9 mouse cellular contexts compared by ENCODE assay signal in genomic region chr19:10689470-10690166, GRCm38 (mm10). TPM values are rescaled to one million over a fixed set of nuclear protein-coding genes. Genes with fewer than 3 reads are reported as not detected.
DNase-seq lines count a peak whose midpoint lies in the region; ATAC-seq and TF ChIP-seq lines count a peak whose summit lies in the region.
"Had no signal": no experiment of that assay in that cellular context is flagged by ENCODE, and none has a peak within 500 bp of the region (broad histone marks: within the 10 kb centered on the region; RNA-seq: fewer than 3 reads in every experiment).

No protein-coding gene starts in this region.

- WGBS in liver, adult 2 months, result 23% methylated on average over 5 of the region's 5 CpGs
- WGBS in embryonic facial prominence, embryonic 14.5 days, result 34% methylated on average over 5 of the region's 5 CpGs
- 37% methylated on average over 5 of the region's 5 CpGs for WGBS in hindbrain, embryonic 16.5 days
- 65% methylated on average over 5 of the region's 5 CpGs for WGBS in midbrain, embryonic 12.5 days

- H3K79me2 ChIP-seq in liver, adult 2 months (ENCODE audit: control insufficient read depth, insufficient read depth, low read length), result peaks cover 29% of the 10 kb centered on the region

- peak overlapping the region; percentile 90 for H3K9ac ChIP-seq in liver, adult 2 months (ENCODE audit: low read depth, low read length)
- peak overlapping the region; percentile 87 for H3K9ac ChIP-seq in embryonic facial prominence, embryonic 14.5 days (ENCODE audit: low read depth, low read length)
- peak overlapping the region; percentile 87 for H3K9ac ChIP-seq in hindbrain, embryonic 16.5 days (ENCODE audit: low read depth, low read length)
- peak overlapping the region; percentile 76 for H3K9ac ChIP-seq in midbrain, embryonic 12.5 days (replicated peaks)

- no peaks in the 10 kb centered on the region for H3K36me3 ChIP-seq in liver, adult 2 months (ENCODE audit: control insufficient read depth, insufficient read depth, low read length)
- no peaks in the 10 kb centered on the region for H3K36me3 ChIP-seq in embryonic facial prominence, embryonic 14.5 days (ENCODE audit: control insufficient read depth, insufficient read depth, low read length)
- H3K36me3 ChIP-seq in hindbrain, embryonic 16.5 days (ENCODE audit: control insufficient read depth, insufficient read depth, low read length), result no peaks in the 10 kb centered on the region
- no peaks in the 10 kb centered on the region for H3K36me3 ChIP-seq in midbrain, embryonic 12.5 days

- H3K4me1 ChIP-seq in liver, adult 2 months (ENCODE audit: control insufficient read depth, insufficient read depth, low read length), result peaks cover 23% of the 10 kb centered on the region
- H3K4me1 ChIP-seq in embryonic facial prominence, embryonic 14.5 days (ENCODE audit: control insufficient read depth, insufficient read depth, low read length), result peaks cover 23% of the 10 kb centered on the region
- H3K4me1 ChIP-seq in hindbrain, embryonic 16.5 days (ENCODE audit: control insufficient read depth, insufficient read depth, low read depth, low read length), result peaks cover 23% of the 10 kb centered on the region
- peaks cover 25% of the 10 kb centered on the region for H3K4me1 ChIP-seq in midbrain, embryonic 12.5 days

- H3K27me3 ChIP-seq in liver, adult 2 months (ENCODE audit: control insufficient read depth, insufficient read depth, low read length), result no peaks in the 10 kb centered on the region
- H3K27me3 ChIP-seq in embryonic facial prominence, embryonic 14.5 days (replicated peaks; ENCODE audit: control insufficient read depth, insufficient read depth, low read length), result no peaks in the 10 kb centered on the region
- no peaks in the 10 kb centered on the region for H3K27me3 ChIP-seq in hindbrain, embryonic 16.5 days (replicated peaks; ENCODE audit: control insufficient read depth, insufficient read depth, low read length)
- H3K27me3 ChIP-seq in midbrain, embryonic 12.5 days, result no peaks in the 10 kb centered on the region

- peak; percentile 70 for DNase-seq in liver, adult 2 months (ENCODE audit: extremely low read depth, low read depth, low spot score)
- DNase-seq in liver, result no peak
- DNase-seq in embryonic facial prominence, embryonic 14.5 days (ENCODE audit: low spot score), result peak; percentile 54
- no peak for DNase-seq in layer of hippocampus, adult 9-10 months (ENCODE audit: low spot score)
- no peak for DNase-seq in urinary bladder, postnatal 4 days (ENCODE audit: low spot score in 2 of 2)
- DNase-seq in natural killer cell, adult 2 months (ENCODE audit: low spot score in 2 of 2), result no peak

- H3K9me3 ChIP-seq in embryonic facial prominence, embryonic 14.5 days (ENCODE audit: control insufficient read depth, low read length), result no peaks in the 10 kb centered on the region
- no peaks in the 10 kb centered on the region for H3K9me3 ChIP-seq in hindbrain, embryonic 16.5 days (ENCODE audit: control insufficient read depth, low read length)
- H3K9me3 ChIP-seq in midbrain, embryonic 12.5 days, result no peaks in the 10 kb centered on the region

- TF ChIP-seq CTCF in liver, adult 2 months (IDR thresholded peaks at IDR 0.05; ENCODE audit: low read depth, low read length), result no peak

- no peak for TF ChIP-seq POLR2A in liver, adult 2 months (IDR thresholded peaks at IDR 0.05; ENCODE audit: extremely low read depth, insufficient read depth, low read length)

- peak overlapping the region; percentile 73 for H3K4me2 ChIP-seq in embryonic facial prominence, embryonic 14.5 days (ENCODE audit: low read depth, low read length)
- H3K4me2 ChIP-seq in hindbrain, embryonic 16.5 days (ENCODE audit: low read length), result peak overlapping the region; percentile 73
- H3K4me2 ChIP-seq in midbrain, embryonic 12.5 days (replicated peaks), result peak overlapping the region; percentile 77

- ATAC-seq in embryonic facial prominence, embryonic 14.5 days (ENCODE audit: low read depth), result no peak
- ATAC-seq in hindbrain, embryonic 16.5 days, result peak; percentile 5
- no peak for ATAC-seq in midbrain, embryonic 12.5 days (ENCODE audit: low FRiP score, low read depth)

- H3K4me3 ChIP-seq in liver, adult 2 months (ENCODE audit: insufficient read depth, low read depth, low read length), result peak overlapping the region; percentile 81
- peak overlapping the region; percentile 85 for H3K4me3 ChIP-seq in embryonic facial prominence, embryonic 14.5 days (ENCODE audit: low read depth, low read length)
- peak overlapping the region; percentile 70 for H3K4me3 ChIP-seq in hindbrain, embryonic 16.5 days (ENCODE audit: low read length)
- peak overlapping the region; percentile 80 for H3K4me3 ChIP-seq in midbrain, embryonic 12.5 days

- peak overlapping the region; percentile 89 for H3K27ac ChIP-seq in liver, adult 2 months (replicated peaks; ENCODE audit: insufficient read depth, low read depth, low read length)
- H3K27ac ChIP-seq in embryonic facial prominence, embryonic 14.5 days (replicated peaks; ENCODE audit: low read depth, low read length), result peak overlapping the region; percentile 96
- peak overlapping the region; percentile 94 for H3K27ac ChIP-seq in hindbrain, embryonic 16.5 days (ENCODE audit: low read depth, low read length)
- peak overlapping the region; percentile 94 for H3K27ac ChIP-seq in midbrain, embryonic 12.5 days (replicated peaks)

RNA-seq across cellular contexts. Expression of gene Vps37c, which starts 1.1 kb away (rescaled TPM):
- 2.9 and 3.0 TPM in 2 replicates for total RNA-seq in liver, adult 2 months (2014; rRNA removed)
- polyA plus RNA-seq in liver, adult 2 months (2012; rRNA removed), result 13.1 and 18.1 TPM in 2 replicates
- polyA plus RNA-seq in embryonic facial prominence, embryonic 14.5 days (2014; fragmentation: Nextera tagmentation; extraction: Ambion mirVana), result 34.8 and 35.9 TPM in 2 replicates
- polyA plus RNA-seq in hindbrain, embryonic 16.5 days (2015; fragmentation: Nextera tagmentation; extraction: Ambion mirVana), result 27.7 and 35.0 TPM in 2 replicates
- polyA plus RNA-seq in midbrain, embryonic 12.5 days (2016; fragmentation: Nextera tagmentation; extraction: Ambion mirVana), result 30.5 and 31.9 TPM in 2 replicates

RNA-seq across cellular contexts. Expression of gene Pga5, which starts 11.7 kb away (rescaled TPM):
- not detected in 2 replicates for total RNA-seq in liver, adult 2 months (2014; rRNA removed)
- 0.14 TPM in 1 of 2 replicates, not detected in the other for polyA plus RNA-seq in liver, adult 2 months (2012; rRNA removed)
- polyA plus RNA-seq in embryonic facial prominence, embryonic 14.5 days (2014; fragmentation: Nextera tagmentation; extraction: Ambion mirVana), result 0.14 TPM in 1 of 2 replicates, not detected in the other
- polyA plus RNA-seq in hindbrain, embryonic 16.5 days (2015; fragmentation: Nextera tagmentation; extraction: Ambion mirVana), result not detected in 2 replicates
- polyA plus RNA-seq in midbrain, embryonic 12.5 days (2016; fragmentation: Nextera tagmentation; extraction: Ambion mirVana), result not detected in 2 replicates
- total RNA-seq: common myeloid progenitor, adult 5-6 weeks had no signal

RNA-seq across cellular contexts. Expression of gene Cd5, which starts 49.2 kb away (rescaled TPM):
- 0.13 and 0.28 TPM in 2 replicates for total RNA-seq in liver, adult 2 months (2014; rRNA removed)
- polyA plus RNA-seq in liver, adult 2 months (2012; rRNA removed), result 0.17 and 0.49 TPM in 2 replicates
- 0.58 and 0.78 TPM in 2 replicates for polyA plus RNA-seq in embryonic facial prominence, embryonic 14.5 days (2014; fragmentation: Nextera tagmentation; extraction: Ambion mirVana)
- polyA plus RNA-seq in hindbrain, embryonic 16.5 days (2015; fragmentation: Nextera tagmentation; extraction: Ambion mirVana), result 0.09 and 0.28 TPM in 2 replicates
- polyA plus RNA-seq in midbrain, embryonic 12.5 days (2016; fragmentation: Nextera tagmentation; extraction: Ambion mirVana), result 0.27 and 0.32 TPM in 2 replicates
- total RNA-seq: common myeloid progenitor, adult 5-6 weeks had no signal

RNA-seq across cellular contexts. Expression of gene Vwce, which starts 55.6 kb away (rescaled TPM):
- 4.5 and 6.2 TPM in 2 replicates for total RNA-seq in liver, adult 2 months (2014; rRNA removed)
- polyA plus RNA-seq in liver, adult 2 months (2012; rRNA removed), result 24.8 and 30.7 TPM in 2 replicates
- 1.5 and 1.8 TPM in 2 replicates for polyA plus RNA-seq in embryonic facial prominence, embryonic 14.5 days (2014; fragmentation: Nextera tagmentation; extraction: Ambion mirVana)
- polyA plus RNA-seq in hindbrain, embryonic 16.5 days (2015; fragmentation: Nextera tagmentation; extraction: Ambion mirVana), result 1.2 and 1.5 TPM in 2 replicates
- 0.33 and 0.54 TPM in 2 replicates for polyA plus RNA-seq in midbrain, embryonic 12.5 days (2016; fragmentation: Nextera tagmentation; extraction: Ambion mirVana)
- total RNA-seq: common myeloid progenitor, adult 5-6 weeks had no signal

Comparison
In these comparisons a context has a peak if more than half of its experiments do, and no peak if none do; other contexts are left out.
1. DNase-seq: peak in liver, adult 2 months (single experiment) and embryonic facial prominence, embryonic 14.5 days (single experiment); none in liver (single experiment), layer of hippocampus, adult 9-10 months (single experiment), urinary bladder, postnatal 4 days (0 of 2) and natural killer cell, adult 2 months (0 of 2).
2. Peak in every context shown above with its lines, with median percentiles within 50 percentile points of each other: H3K27ac ChIP-seq, H3K4me3 ChIP-seq, H3K9ac ChIP-seq and H3K4me2 ChIP-seq.